Mouse (Mus musculus): ENCODE results near the gene Gm49393.

Gm49393 gene

DNA sequence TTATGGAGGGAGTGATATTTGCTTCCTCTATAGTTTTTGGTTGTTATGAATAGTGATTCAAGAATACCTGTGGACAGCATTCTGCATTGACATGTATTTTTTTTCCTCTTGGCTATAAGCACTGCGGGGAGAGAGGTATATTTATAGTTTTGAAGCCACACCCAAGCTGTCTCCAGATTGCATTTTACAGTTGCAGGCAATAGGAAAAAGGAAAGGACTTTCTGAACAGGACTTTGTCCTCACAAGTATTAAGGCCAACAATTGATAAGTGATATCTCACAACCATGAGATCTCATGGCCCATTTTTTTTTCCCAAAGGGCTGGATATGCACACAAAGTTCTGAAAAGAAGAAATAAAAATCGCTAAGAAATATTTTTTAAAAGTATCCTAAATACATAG, 125.7 kb downstream of the Gm49393 start:
- DNase-seq (ENCODE audit: low spot score) = no peak

Data from layer of hippocampus, adult 9-10 months (tissue).